1 mouse cellular context compared by ENCODE assay signal in genomic region chr4:42872151-42872550, GRCm38 (mm10).
TF ChIP-seq lines count a peak whose summit lies in the region.

No protein-coding gene starts in this region.

TF ChIP-seq in MEL, 35 proteins besides CTCF, POLR2A, EP300 and RAD21 (continued from another document):
- no peak for TF ChIP-seq MXI1 (IDR thresholded peaks at IDR 0.05; ENCODE audit: low read depth, low read length)
- no peak for TF ChIP-seq E2F4 (IDR thresholded peaks at IDR 0.05; ENCODE audit: borderline replicate concordance, low read depth, low read length)
- no peak for TF ChIP-seq MEF2A (IDR thresholded peaks at IDR 0.05; ENCODE audit: extremely low read depth, insufficient replicate concordance, low read depth, low read length, poor library complexity, severe bottlenecking)
